Mouse (Mus musculus) cerebellum, adult 2 months (tissue): Measurements from ENCODE around the gene 4930451I11Rik.

Source experiments
- CTCF ChIP-seq: fragments of 200-500 bp; IDR thresholded peaks from 2 replicates; pipeline ENCODE4 v1.5.1; 2011; ENCODE audit warnings: low read depth, mild to moderate bottlenecking, control low read depth, low read length, moderate library complexity, borderline replicate concordance; ENCODE audit not compliant: insufficient read depth
- POLR2A ChIP-seq: fragments of 200-500 bp; IDR thresholded peaks from 2 replicates; pipeline ENCODE4 v1.6.1; 2011; ENCODE audit warnings: low read length, control low read depth, borderline replicate concordance; ENCODE audit not compliant: insufficient read depth

DNA sequence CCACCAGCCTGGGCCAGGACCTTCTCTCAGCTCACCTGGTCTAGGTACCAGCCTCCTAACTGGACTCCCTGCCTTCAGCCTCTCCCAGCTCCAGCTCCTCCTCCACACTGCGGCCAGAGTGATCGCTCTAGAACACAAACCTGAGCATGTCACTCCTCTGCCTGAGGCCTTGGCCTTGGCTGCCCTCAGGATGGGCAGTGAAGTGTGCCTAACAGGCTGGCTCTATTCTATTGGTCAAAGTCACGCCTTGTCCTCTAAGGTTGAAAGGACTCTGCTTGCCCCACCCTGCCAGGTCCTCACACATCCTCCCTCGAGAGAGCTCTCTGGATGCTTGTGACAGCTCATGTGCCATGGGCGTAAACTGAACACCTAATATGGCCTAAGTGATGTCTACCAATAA is 22.0 kb upstream of the 4930451I11Rik start:
- TF ChIP-seq CTCF = no peak
- no peak for TF ChIP-seq POLR2A
